Mouse (Mus musculus) heart, adult 9 months (tissue): Measurements from ENCODE around the gene Proz.

Source experiments
- DNase-seq, 2 experiments: peaks; one replicate each; pipeline ENCODE4 v3.0.0; 2022; ENCODE audit warnings: low spot score in 2 of 2

Gene Proz

DNA sequence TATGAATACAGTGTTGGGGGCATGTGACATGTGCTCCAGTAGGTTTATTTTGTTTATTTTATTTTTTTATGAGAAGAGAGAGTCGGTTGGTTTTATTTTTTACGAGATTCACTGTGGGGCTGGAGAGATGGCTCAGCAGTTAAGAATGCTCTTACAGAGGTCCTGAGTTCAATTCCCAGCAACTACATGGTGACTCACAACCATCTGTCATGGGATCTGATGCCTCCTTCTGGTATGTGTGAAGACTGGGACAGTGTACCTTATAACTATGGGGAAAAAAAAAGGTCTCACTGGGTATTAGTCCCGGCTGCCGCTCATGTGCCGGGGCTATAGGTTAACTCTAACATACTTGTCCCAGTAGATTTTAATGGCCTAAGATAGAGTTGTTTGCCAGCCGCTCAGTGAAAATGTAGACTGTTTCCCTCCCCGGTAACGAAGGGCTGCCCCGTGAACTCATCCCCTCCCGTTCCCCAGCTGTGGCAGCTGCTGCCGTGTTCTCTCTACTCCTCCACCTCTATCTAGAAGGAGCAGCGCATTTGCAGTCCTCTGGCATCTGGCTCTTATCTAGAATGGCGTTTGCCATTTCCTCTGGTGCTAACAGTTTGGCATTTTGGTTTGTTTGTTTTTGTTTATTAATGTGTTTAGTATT is 47.4 kb downstream of the Proz start:
- DNase-seq = no peak

DNA sequence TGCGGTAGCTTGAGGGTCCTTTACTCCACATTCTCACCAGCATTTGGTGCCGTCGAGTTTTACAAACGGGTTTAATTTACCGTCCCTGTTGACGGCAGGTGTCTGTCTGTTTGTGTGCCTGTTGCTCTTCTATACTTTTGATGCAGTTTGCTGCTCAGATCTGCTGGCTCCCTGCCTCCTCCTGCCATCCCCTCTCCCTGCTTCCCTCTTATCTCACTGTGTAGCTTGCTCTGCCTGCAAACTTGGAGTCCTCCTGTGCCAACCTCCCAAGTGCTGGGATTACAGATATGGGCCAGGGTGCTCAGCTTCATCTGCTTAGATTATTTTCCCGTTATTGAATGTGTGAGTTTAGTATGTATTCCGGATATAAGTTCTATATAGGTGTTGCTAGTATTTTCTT is 48.3 kb downstream of the Proz start:
- no peak for DNase-seq

- no peak for DNase-seq
Observed at GRCm38 (mm10) chr8:13109416-13109960, 48.8 kb downstream of the Proz start.

DNA sequence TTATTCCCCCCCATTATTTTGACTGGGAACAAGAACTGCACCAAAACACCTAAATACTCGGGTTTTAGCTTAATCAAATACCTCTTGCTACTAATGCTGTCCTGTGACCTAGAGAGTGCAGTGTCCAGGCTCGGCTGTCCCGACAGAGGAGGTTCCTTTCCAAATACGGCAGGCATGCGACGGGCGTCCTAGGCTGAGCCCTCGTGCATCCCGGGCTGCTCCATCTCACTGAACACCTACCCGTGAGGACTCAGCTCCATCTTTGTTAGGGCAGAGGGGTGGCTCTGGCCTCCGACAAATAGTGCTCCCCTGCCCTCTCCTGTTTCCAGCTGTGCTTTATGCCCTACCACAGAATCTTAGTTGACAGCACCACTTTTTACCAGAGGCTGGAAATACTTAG is 51.2 kb downstream of the Proz start:
- DNase-seq = no peak

- no peak for DNase-seq
Observed at GRCm38 (mm10) chr8:13113232-13113631, 52.5 kb downstream of the Proz start.

DNA sequence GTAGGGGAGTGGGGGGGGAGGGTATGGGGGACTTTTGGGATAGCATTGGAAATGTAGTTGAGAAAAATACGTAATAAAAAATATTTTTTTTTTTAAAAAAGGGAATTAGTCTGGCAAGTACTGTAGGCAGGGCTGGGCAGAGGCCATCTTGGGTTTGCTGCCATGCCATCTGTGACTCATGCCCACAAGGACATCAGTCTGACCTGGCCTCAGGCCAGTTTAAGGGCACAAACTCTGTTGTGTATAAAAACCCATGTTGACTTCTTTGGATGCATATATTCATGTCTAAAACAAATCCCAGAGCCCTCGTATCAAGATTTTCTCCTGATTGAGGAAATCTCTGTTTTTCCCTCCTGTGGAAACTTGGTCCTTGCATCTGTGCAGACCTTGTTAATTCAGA is 56.4 kb downstream of the Proz start:
- DNase-seq = no peak

DNA sequence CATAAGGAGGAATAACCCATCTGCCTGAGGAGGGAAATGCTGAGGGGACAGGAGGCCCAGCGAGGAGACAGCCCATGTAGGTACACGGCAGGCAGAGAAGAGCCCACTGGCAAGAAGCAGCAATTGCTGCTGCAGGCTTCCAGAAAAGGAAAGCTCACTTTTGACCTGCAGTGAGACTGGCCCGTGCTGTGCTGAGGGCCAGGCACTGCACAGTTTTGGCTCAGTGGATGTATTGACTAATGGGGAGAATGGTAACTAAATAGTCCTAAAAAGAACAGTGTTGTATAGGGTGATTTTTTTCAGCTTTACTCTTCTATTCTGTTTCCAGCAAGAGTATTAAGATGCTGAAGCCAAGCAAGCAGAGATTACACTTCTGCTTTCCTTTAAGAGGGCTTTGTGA is 57.8 kb downstream of the Proz start:
- DNase-seq = no peak

DNA sequence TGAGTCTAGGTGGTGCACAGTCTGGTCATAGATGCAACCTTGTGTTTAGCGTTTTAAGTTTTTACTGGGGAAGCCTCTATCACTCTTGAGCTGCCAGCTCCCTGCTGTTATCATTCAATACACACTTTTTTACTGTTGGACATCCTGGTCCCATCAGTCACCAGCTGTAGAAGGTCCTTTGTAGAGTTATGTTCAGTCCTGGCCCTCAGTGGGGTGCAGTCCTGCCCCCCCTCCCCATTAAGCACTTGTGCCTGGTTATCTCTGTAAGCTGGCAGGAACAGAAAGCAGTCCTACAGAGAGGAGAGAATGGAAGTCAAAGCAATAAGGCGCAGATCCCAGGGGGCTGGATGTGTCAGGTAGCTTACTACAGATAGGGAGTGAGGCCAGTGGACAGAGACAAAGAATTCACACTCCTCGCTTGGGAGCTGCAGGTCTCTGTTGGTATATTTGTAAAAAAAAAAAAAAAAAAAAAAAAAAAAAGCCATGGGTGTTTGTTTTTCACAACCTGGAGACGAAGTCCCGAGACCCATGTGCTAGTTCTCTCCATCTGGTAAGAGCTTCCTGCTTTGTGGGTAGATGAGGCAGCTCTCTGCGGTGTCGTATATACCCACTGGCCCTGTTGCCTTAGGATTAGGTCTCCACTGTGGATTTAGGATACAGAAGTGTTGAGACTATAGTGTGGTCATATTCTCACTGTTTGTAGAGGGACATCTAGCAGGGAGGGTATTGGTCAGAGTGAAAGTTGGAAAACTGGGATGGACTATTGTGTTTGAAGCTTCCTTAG is 60.4 kb downstream of the Proz start:
- no peak for DNase-seq

DNA sequence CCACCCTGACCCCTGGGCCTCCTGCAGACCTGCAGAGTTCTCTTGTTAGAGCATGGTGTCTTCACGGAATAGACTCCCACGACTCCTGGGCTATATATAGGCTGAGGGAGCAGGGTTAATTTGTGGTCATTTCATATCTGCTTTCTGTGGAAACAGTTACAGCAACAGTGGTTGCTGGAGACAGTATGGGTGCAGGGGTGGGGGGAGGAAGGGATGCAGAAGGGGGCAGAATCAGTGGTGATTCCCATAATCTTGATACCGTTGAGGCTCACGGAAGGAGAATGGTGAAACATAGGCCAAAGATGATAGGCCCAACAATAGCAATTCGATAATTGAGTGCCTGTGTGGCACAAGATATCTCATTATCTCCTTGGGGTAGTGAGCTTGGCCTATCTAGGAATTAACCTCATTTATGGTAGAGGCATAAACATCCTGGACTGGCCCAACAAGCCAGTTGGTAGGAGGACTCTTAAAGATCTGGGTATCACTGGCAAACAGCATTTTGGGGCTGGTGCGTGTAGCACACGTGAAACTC is 62.2 kb downstream of the Proz start:
- no peak for DNase-seq

- DNase-seq = no peak
Observed at GRCm38 (mm10) chr8:13124897-13125296, 64.2 kb downstream of the Proz start.
